Mouse (Mus musculus) thymus, postnatal 10 days (tissue): ENCODE results near the gene Muc1.

Experiments
- DNase-seq, 2 experiments: peaks; one replicate each; pipeline ENCODE4 v3.0.0; 2021; ENCODE audit warnings: low spot score in 2 of 2

Gene Muc1

GRCm38 (mm10) chr3:89228836-89229235 lies at the start of gene Muc1:
Gene Muc1 (plus strand): TSS chr3:89229057.
- no peak for DNase-seq

- DNase-seq: no peak
Observed at GRCm38 (mm10) chr3:89181749-89182500, 46.9 kb upstream of the Muc1 start.

GRCm38 (mm10) chr3:89182531-89183057 lies 46.3 kb upstream of the Muc1 start:
- DNase-seq: no peak

- peak; percentile 82 to 88 for DNase-seq
Observed at GRCm38 (mm10) chr3:89183058-89183958, 45.5 kb upstream of the Muc1 start, which contains the start of gene Fam189b. Gene Fam189b (plus strand): TSS chr3:89183143.

- no peak for DNase-seq
Observed at GRCm38 (mm10) chr3:89183959-89184315, 44.9 kb upstream of the Muc1 start.

- DNase-seq: peak; percentile 82 to 83
Observed at GRCm38 (mm10) chr3:89187197-89187596, 41.7 kb upstream of the Muc1 start.

GRCm38 (mm10) chr3:89187690-89188477 lies 41.0 kb upstream of the Muc1 start:
- peak; percentile 54 to 60 for DNase-seq

- peak; percentile 52 to 54 for DNase-seq
Observed at GRCm38 (mm10) chr3:89188478-89188875, 40.4 kb upstream of the Muc1 start.

GRCm38 (mm10) chr3:89190436-89190835 lies 38.4 kb upstream of the Muc1 start:
- DNase-seq: peak; percentile 49 to 53

GRCm38 (mm10) chr3:89193351-89193750 lies 35.5 kb upstream of the Muc1 start:
- DNase-seq: no peak

- DNase-seq: peak; percentile 50 to 61
Observed at GRCm38 (mm10) chr3:89193853-89194252, 35.0 kb upstream of the Muc1 start.

GRCm38 (mm10) chr3:89195979-89196877 lies 32.6 kb upstream of the Muc1 start:
- peak; percentile 90 to 91 for DNase-seq

- DNase-seq: no peak
Observed at GRCm38 (mm10) chr3:89199839-89200238, 29.0 kb upstream of the Muc1 start.

GRCm38 (mm10) chr3:89202253-89203141 lies 26.4 kb upstream of the Muc1 start, which contains the start of gene Gba:
Gene Gba (plus strand): TSS chr3:89202928.
- DNase-seq: peak; percentile 75 to 86

- DNase-seq: no peak
Observed at GRCm38 (mm10) chr3:89203142-89203514, 25.7 kb upstream of the Muc1 start.

GRCm38 (mm10) chr3:89206079-89206478 lies 22.8 kb upstream of the Muc1 start:
- no peak for DNase-seq

GRCm38 (mm10) chr3:89206695-89207094 lies 22.2 kb upstream of the Muc1 start:
- DNase-seq: no peak

GRCm38 (mm10) chr3:89208075-89208657 lies 20.7 kb upstream of the Muc1 start:
- no peak for DNase-seq

GRCm38 (mm10) chr3:89208736-89209135 lies 20.1 kb upstream of the Muc1 start:
- no peak for DNase-seq
